Mouse (Mus musculus) erythroblast, embryonic 14.5 days (primary cell): ENCODE measurements at regions not wholly inside any gene's neighbourhood (a gene's known extent, or its start where the extent isn't known, plus 50 kb on each side); places are given as distances from the start of the nearest gene placed in this dataset.

ENCODE experiments used
- GATA1 ChIP-seq: IDR thresholded peaks from 2 replicates; pipeline ENCODE4 v1.6.1; 2012; ENCODE audit warnings: low read length, inconsistent platforms, mixed read lengths
- TAL1 ChIP-seq: IDR thresholded peaks from 3 replicates; pipeline ENCODE4 v1.6.1; 2012; ENCODE audit warnings: low read length, inconsistent platforms, mixed read lengths

- no peak for TF ChIP-seq GATA1
- no peak for TF ChIP-seq TAL1
Measured at GRCm38 (mm10) chr11:24830484-24830883, 752.6 kb downstream of the Bcl11a start.
